Mouse (Mus musculus) liver, postnatal 0 days (tissue): ENCODE measurements at regions not wholly inside any gene's neighbourhood (a gene's known extent, or its start where the extent isn't known, plus 50 kb on each side); places are given as distances from the start of the nearest gene placed in this dataset.

ENCODE experiments used
- CTCF ChIP-seq: sonication (generic); IDR thresholded peaks from 2 replicates; pipeline ENCODE4 v1.5.1; 2016; ENCODE audit warnings: antibody characterized with exemption, low read depth
- EP300 ChIP-seq: IDR thresholded peaks from 2 replicates; pipeline ENCODE4 v1.6.1; 2016; ENCODE audit warnings: antibody characterized with exemption, low read depth, mild to moderate bottlenecking

DNA sequence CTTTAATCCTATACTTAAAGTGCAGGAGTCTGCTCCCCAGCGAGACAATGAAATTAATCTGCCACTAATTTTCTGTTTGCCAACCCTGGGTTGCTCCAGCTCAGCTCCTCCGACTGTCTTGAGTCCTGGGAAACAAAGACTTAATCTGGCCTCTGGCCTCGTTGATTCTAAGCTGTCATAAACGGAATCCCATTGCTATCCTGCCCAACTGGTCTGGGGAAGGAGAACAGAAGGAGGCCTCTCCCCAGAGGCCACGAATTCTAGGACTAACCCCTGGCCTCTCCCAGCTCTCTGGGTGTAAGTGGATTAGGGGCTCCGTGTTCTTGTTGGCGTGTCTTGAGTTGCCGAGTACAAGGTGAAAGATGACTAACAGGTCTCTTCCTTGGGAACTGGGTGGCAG lies 219.8 kb downstream of the Uaca start:
- TF ChIP-seq CTCF, result no peak
- no peak for TF ChIP-seq EP300
